ENCODE assay signal across 9 mouse cellular contexts in genomic region chr1:23959415-23959732, GRCm38 (mm10). TPM values are rescaled to one million over a fixed set of nuclear protein-coding genes. Genes with fewer than 3 reads are reported as not detected.
DNase-seq lines count a peak whose midpoint lies in the region; ATAC-seq lines count a peak whose summit lies in the region.
"Had no signal": no experiment of that assay in that cellular context is flagged by ENCODE, and none has a peak within 500 bp of the region (broad histone marks: within the 10 kb centered on the region; RNA-seq: fewer than 3 reads in every experiment).

No protein-coding gene starts in this region.

- DNase-seq in lung, adult 18-20 months: no peak
- no peak for DNase-seq in thymus, postnatal 36 days
- no peak for DNase-seq in spleen, postnatal 14 days (ENCODE audit: low spot score in 2 of 2)
- DNase-seq in spleen, adult 18-20 months: no peak
- DNase-seq: gastrocnemius, postnatal 25 days had no signal

- H3K27ac ChIP-seq in lung, embryonic 16.5 days (ENCODE audit: low read length): no peak overlapping the region
- H3K27ac ChIP-seq in forebrain, embryonic 16.5 days (ENCODE audit: low read length): no peak overlapping the region
- no peak overlapping the region for H3K27ac ChIP-seq in liver, embryonic 16.5 days (ENCODE audit: low read length)

- H3K9ac ChIP-seq in lung, embryonic 16.5 days (ENCODE audit: low read length): no peak overlapping the region
- no peak overlapping the region for H3K9ac ChIP-seq in forebrain, embryonic 16.5 days (replicated peaks; ENCODE audit: low read depth, low read length)
- no peak overlapping the region for H3K9ac ChIP-seq in liver, embryonic 16.5 days (ENCODE audit: low read depth, low read length)

- H3K27me3 ChIP-seq in lung, embryonic 16.5 days (ENCODE audit: control insufficient read depth, insufficient read depth, low read depth, low read length): no peaks in the 10 kb centered on the region
- no peaks in the 10 kb centered on the region for H3K27me3 ChIP-seq in forebrain, embryonic 16.5 days (replicated peaks; ENCODE audit: control insufficient read depth, insufficient read depth, low read length)
- no peaks in the 10 kb centered on the region for H3K27me3 ChIP-seq in liver, embryonic 16.5 days (ENCODE audit: control insufficient read depth, insufficient read depth, low read depth, low read length)

- no peaks in the 10 kb centered on the region for H3K4me1 ChIP-seq in lung, embryonic 16.5 days (replicated peaks; ENCODE audit: control insufficient read depth, insufficient read depth, low read length)
- H3K4me1 ChIP-seq in forebrain, embryonic 16.5 days (replicated peaks; ENCODE audit: control insufficient read depth, insufficient read depth, low read length): 0 out of 2 replicates have a peak, but pooled peaks cover 2% of the 10 kb centered on the region
- H3K4me1 ChIP-seq in liver, embryonic 16.5 days (ENCODE audit: control insufficient read depth, low read depth, low read length): no peaks in the 10 kb centered on the region

- peak overlapping the region; percentile 33 for H3K4me2 ChIP-seq in lung, embryonic 16.5 days (ENCODE audit: low read depth, low read length)
- peak overlapping the region; percentile 35; the same call in 1 of the 2 replicates for H3K4me2 ChIP-seq in forebrain, embryonic 16.5 days (ENCODE audit: low read length)
- peak overlapping the region; percentile 31 for H3K4me2 ChIP-seq in liver, embryonic 16.5 days (ENCODE audit: low read depth, low read length)

- peak; percentile 43; the same call in 1 of the 2 replicates for ATAC-seq in lung, embryonic 16.5 days (ENCODE audit: low read depth)
- no peak for ATAC-seq in forebrain, embryonic 16.5 days
- ATAC-seq in liver, embryonic 16.5 days (ENCODE audit: low read depth): no peak
- no peak for ATAC-seq in erythroid progenitor cell, adult 5-6 weeks (replicated peaks; ENCODE audit: low FRiP score, poor library complexity, severe bottlenecking)

- no peaks in the 10 kb centered on the region for H3K9me3 ChIP-seq in lung, embryonic 16.5 days (ENCODE audit: control insufficient read depth, low read length)
- no peaks in the 10 kb centered on the region for H3K9me3 ChIP-seq in forebrain, embryonic 16.5 days (ENCODE audit: control insufficient read depth, low read length)
- no peaks in the 10 kb centered on the region for H3K9me3 ChIP-seq in liver, embryonic 16.5 days (replicated peaks; ENCODE audit: control insufficient read depth, low read length)

- WGBS in lung, embryonic 16.5 days: 20% methylated on average over 6 of the region's 6 CpGs
- 13% methylated on average over 6 of the region's 6 CpGs for WGBS in forebrain, embryonic 16.5 days
- 20% methylated on average over 6 of the region's 6 CpGs for WGBS in liver, embryonic 16.5 days (ENCODE audit: insufficient replicate concordance)

- peak overlapping the region; percentile 19 for H3K4me3 ChIP-seq in lung, embryonic 16.5 days (ENCODE audit: low read length)
- H3K4me3 ChIP-seq in forebrain, embryonic 16.5 days (replicated peaks; ENCODE audit: low read length): no peak overlapping the region; the same call in 1 of the 2 replicates
- peak overlapping the region; percentile 26 for H3K4me3 ChIP-seq in liver, embryonic 16.5 days (ENCODE audit: low read depth, low read length)

- no peaks in the 10 kb centered on the region for H3K36me3 ChIP-seq in lung, embryonic 16.5 days (ENCODE audit: control insufficient read depth, insufficient read depth, low read length)
- H3K36me3 ChIP-seq in forebrain, embryonic 16.5 days (ENCODE audit: control insufficient read depth, insufficient read depth): no peaks in the 10 kb centered on the region
- H3K36me3 ChIP-seq in liver, embryonic 16.5 days (ENCODE audit: control insufficient read depth, insufficient read depth): no peaks in the 10 kb centered on the region

RNA-seq across cellular contexts. Expression of gene Smap1, which starts 37.3 kb away (rescaled TPM):
- polyA plus RNA-seq in lung, embryonic 16.5 days (2015; fragmentation: Nextera tagmentation; extraction: Ambion mirVana): 20.6 and 24.7 TPM in 2 replicates
- 85.7 and 86.3 TPM in 2 replicates for polyA plus RNA-seq in forebrain, embryonic 16.5 days (2015; fragmentation: Nextera tagmentation; extraction: Ambion mirVana)
- polyA plus RNA-seq in liver, embryonic 16.5 days (2015; fragmentation: Nextera tagmentation; extraction: Ambion mirVana): 14.7 and 16.1 TPM in 2 replicates
- 320 and 322 TPM in 2 replicates for total RNA-seq in erythroid progenitor cell, adult 5-6 weeks (2015; ENCODE audit: low replicate concordance)
- 212 and 220 TPM in 2 replicates for total RNA-seq in erythroid progenitor cell, adult 5-6 weeks (2017; ENCODE audit: low replicate concordance)

RNA-seq across cellular contexts. Expression of gene Sdhaf4, which starts 46.1 kb away (rescaled TPM):
- 69.0 and 74.0 TPM in 2 replicates for polyA plus RNA-seq in lung, embryonic 16.5 days (2015; fragmentation: Nextera tagmentation; extraction: Ambion mirVana)
- polyA plus RNA-seq in forebrain, embryonic 16.5 days (2015; fragmentation: Nextera tagmentation; extraction: Ambion mirVana): 88.9 and 94.3 TPM in 2 replicates
- 25.2 and 26.0 TPM in 2 replicates for polyA plus RNA-seq in liver, embryonic 16.5 days (2015; fragmentation: Nextera tagmentation; extraction: Ambion mirVana)
- total RNA-seq in erythroid progenitor cell, adult 5-6 weeks (2015; ENCODE audit: low replicate concordance): 21.3 and 28.9 TPM in 2 replicates
- 15.2 and 18.2 TPM in 2 replicates for total RNA-seq in erythroid progenitor cell, adult 5-6 weeks (2017; ENCODE audit: low replicate concordance)
